Mouse (Mus musculus) heart, embryonic 14.5 days (tissue): ENCODE measurements around the gene Mre11a. TPM values are rescaled to one million over a fixed set of nuclear protein-coding genes. Genes with fewer than 3 reads are reported as not detected.

Experiments
- ATAC-seq: fragments of 200-750 bp; cut with Nextera tagmentation; 2 replicates; pipeline ENCODE4 v1.8.0; 2017; ENCODE audit warnings: low read depth, moderate TSS enrichment; ENCODE audit not compliant: insufficient number of reproducible peaks, insufficient read depth, low FRiP score
- H3K27ac ChIP-seq, 2 experiments: fragments of 200-500 bp in 1 of 2; fragments of 300-500 bp in 1 of 2; sonication (generic) in 1 of 2; replicated peaks in 1 of 2; 2 replicates each; pipeline ENCODE4 v1.5.1; 2012 to 2014; ENCODE audit warnings: low read depth in 2 of 2, low read length in 2 of 2, control low read depth in 1 of 2, mild to moderate bottlenecking in 1 of 2, mixed read lengths in 1 of 2; ENCODE audit not compliant: control insufficient read depth in 1 of 2, insufficient read depth in 1 of 2
- H3K27me3 ChIP-seq: fragments of 300-500 bp; sonication (generic); 2 replicates; pipeline ENCODE4 v1.6.1; 2014; ENCODE audit warnings: mild to moderate bottlenecking, low read length, control low read depth; ENCODE audit not compliant: control insufficient read depth, insufficient read depth
- H3K36me3 ChIP-seq: fragments of 300-500 bp; sonication (generic); 2 replicates; pipeline ENCODE4 v1.6.1; 2014; ENCODE audit warnings: mild to moderate bottlenecking, control low read depth, low read length, mixed read lengths; ENCODE audit not compliant: control insufficient read depth, insufficient read depth
- H3K4me1 ChIP-seq, 2 experiments: fragments of 200-500 bp in 1 of 2; fragments of 300-500 bp in 1 of 2; sonication (generic) in 1 of 2; 2 replicates each; pipeline ENCODE4 v1.6.1; 2012 to 2014; ENCODE audit warnings: low read length in 2 of 2, control low read depth in 1 of 2, mixed read lengths in 1 of 2; ENCODE audit not compliant: control insufficient read depth in 2 of 2, insufficient read depth in 2 of 2
- H3K4me2 ChIP-seq: fragments of 300-500 bp; sonication (generic); 2 replicates; pipeline ENCODE4 v1.6.1; 2014; ENCODE audit warnings: mild to moderate bottlenecking, low read length
- H3K4me3 ChIP-seq, 2 experiments: fragments of 200-500 bp in 1 of 2; fragments of 300-500 bp in 1 of 2; sonication (generic) in 1 of 2; 2 replicates each; pipeline ENCODE4 v1.5.1; 2012 to 2014; ENCODE audit warnings: low read length in 2 of 2, mild to moderate bottlenecking in 2 of 2, control low read depth in 1 of 2, low read depth in 1 of 2, moderate library complexity in 1 of 2; ENCODE audit not compliant: control insufficient read depth in 1 of 2, insufficient read depth in 1 of 2
- H3K9ac ChIP-seq: fragments of 300-500 bp; sonication (generic); 2 replicates; pipeline ENCODE4 v1.6.1; 2014; ENCODE audit warnings: mild to moderate bottlenecking, low read length
- H3K9me3 ChIP-seq: fragments of 300-500 bp; sonication (generic); 2 replicates; pipeline ENCODE4 v1.6.1; 2016; ENCODE audit warnings: low read length, control low read depth; ENCODE audit not compliant: control insufficient read depth
- WGBS: fragments of 180-500 bp; shearing (Covaris S2); extraction: QIAGEN DNeasy Blood & Tissue Kit; methylation state at CpG from one replicate; pipeline ENCODE4 v1.1.7; 2014; 5-methylcytosine and 5-hydroxymethylcytosine counted together
- polyA plus RNA-seq: library from polyadenylated mRNA; unstranded; fragments of >200 nt; fragmentation: Nextera tagmentation; extraction: Ambion mirVana; gene quantifications from 2 replicates; pipeline ENCODE4 v1.2.1, GENCODE M21; 2014

Mre11a gene
- polyA plus RNA-seq, 1 experiment from 2014 or later = 14.7 TPM

GRCm38 (mm10) chr9:14824840-14825239 is 40.4 kb downstream of the Mre11a start:
- Histone ChIP-seq H3K4me2 (no peak overlapping the region), H3K27ac (no peak overlapping the region), H3K27me3 (no peaks in the 10 kb centered on the region), H3K4me1 (no peaks in the 10 kb centered on the region), H3K4me3 (no peak overlapping the region), H3K36me3 (peaks cover 52% of the 10 kb centered on the region), H3K9me3 (no peaks in the 10 kb centered on the region), H3K9ac (no peak overlapping the region)
- WGBS = 88% methylated on average over 5 of the region's 5 CpGs
- no peak for ATAC-seq

DNA sequence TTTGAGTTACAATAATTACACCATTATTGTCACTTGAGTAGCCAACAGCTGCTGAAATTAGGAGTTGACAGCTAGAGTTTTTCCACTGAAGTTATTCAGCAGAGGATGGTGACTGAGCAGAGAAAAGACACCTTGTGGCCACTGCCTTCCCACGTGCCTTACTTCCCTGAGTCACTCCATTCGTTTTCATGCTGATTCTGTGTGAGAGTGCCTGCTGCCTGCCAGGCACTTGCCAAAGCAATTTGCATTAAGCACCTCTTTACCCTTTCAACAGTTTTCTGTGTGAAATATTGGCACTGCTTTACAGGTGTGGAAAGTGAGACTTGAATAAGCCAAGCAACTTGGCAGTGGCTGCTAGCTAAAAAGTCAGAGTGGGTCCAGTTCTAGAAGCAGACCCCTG is 43.4 kb downstream of the Mre11a start:
- H3K27ac ChIP-seq = no peak overlapping the region
- peaks cover 64% of the 10 kb centered on the region for H3K36me3 ChIP-seq
- H3K27me3 ChIP-seq = no peaks in the 10 kb centered on the region
- H3K9me3 ChIP-seq = no peaks in the 10 kb centered on the region
- H3K4me3 ChIP-seq = no peak overlapping the region
- no peak overlapping the region for H3K4me2 ChIP-seq
- WGBS = 42% methylated on average over 2 of the region's 2 CpGs
- ATAC-seq = no peak
- no peak overlapping the region for H3K9ac ChIP-seq
- no peaks in the 10 kb centered on the region for H3K4me1 ChIP-seq

GRCm38 (mm10) chr9:14832046-14832445 is 47.6 kb downstream of the Mre11a start:
- Histone ChIP-seq H3K27ac (no peak overlapping the region), H3K4me1 (no peaks in the 10 kb centered on the region), H3K4me2 (no peak overlapping the region), H3K27me3 (no peaks in the 10 kb centered on the region), H3K9ac (no peak overlapping the region), H3K4me3 (no peak overlapping the region), H3K36me3 (peaks cover 60% of the 10 kb centered on the region), H3K9me3 (no peaks in the 10 kb centered on the region)
- ATAC-seq = no peak
- whole genome bisulfite sequencing = 78% methylated on average over 5 of the region's 5 CpGs

GRCm38 (mm10) chr9:14835335-14836075 is 51.1 kb downstream of the Mre11a start:
- no peaks in the 10 kb centered on the region for H3K9me3 ChIP-seq
- no peak for ATAC-seq
- H3K27ac ChIP-seq = no peak overlapping the region
- H3K4me3 ChIP-seq = no peak overlapping the region
- H3K4me2 ChIP-seq = no peak overlapping the region
- H3K9ac ChIP-seq = no peak overlapping the region
- peaks cover 4 to 5% of the 10 kb centered on the region in 2 experiments; a peak in 2 of 4 replicates for H3K4me1 ChIP-seq
- 76% methylated on average over 6 of the region's 6 CpGs for WGBS
- peaks cover 46% of the 10 kb centered on the region for H3K36me3 ChIP-seq
- no peaks in the 10 kb centered on the region for H3K27me3 ChIP-seq

- Histone ChIP-seq H3K9me3 (no peaks in the 10 kb centered on the region), H3K4me3 (no peak overlapping the region), H3K9ac (no peak overlapping the region), H3K4me2 (peak overlapping the region; percentile 43), H3K27ac (no peak overlapping the region), H3K27me3 (no peaks in the 10 kb centered on the region), H3K36me3 (peaks cover 8% of the 10 kb centered on the region), H3K4me1 (peaks cover 4 to 5% of the 10 kb centered on the region in 2 experiments; a peak in 2 of 4 replicates)
- ATAC-seq = peak; percentile 78; the same call in 1 of the 2 replicates
- 16% methylated on average over 7 of the region's 7 CpGs for WGBS
Measured at GRCm38 (mm10) chr9:14839527-14839926, 55.1 kb downstream of the Mre11a start.

DNA sequence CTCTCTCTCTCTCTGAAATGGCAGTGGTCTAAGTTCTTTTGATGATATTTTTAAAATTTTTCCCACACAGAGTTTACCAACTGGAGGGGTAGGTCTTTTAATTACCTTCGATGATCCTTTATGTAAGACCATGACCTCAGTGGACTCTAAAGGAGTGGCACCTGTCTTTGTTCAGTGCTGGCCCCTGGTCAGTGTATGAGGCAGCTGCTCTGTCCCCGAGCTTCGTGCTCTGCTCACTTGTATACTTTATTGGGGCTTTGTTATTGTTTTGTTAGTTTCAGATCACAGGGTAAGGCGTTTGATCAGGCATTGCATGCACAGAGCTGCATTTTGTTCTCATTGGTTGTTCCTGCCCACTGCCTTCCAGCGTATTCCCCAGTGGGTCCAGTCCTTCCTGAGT is 55.5 kb downstream of the Mre11a start:
- Histone ChIP-seq H3K4me1 (peaks cover 4 to 5% of the 10 kb centered on the region in 2 experiments; a peak in 2 of 4 replicates), H3K36me3 (peaks cover 8% of the 10 kb centered on the region), H3K27me3 (no peaks in the 10 kb centered on the region), H3K9me3 (no peaks in the 10 kb centered on the region), H3K9ac (no peak overlapping the region), H3K27ac (no peak overlapping the region), H3K4me2 (0 out of 2 replicates have a peak overlapping the region, but pooled peaks have one; percentile 43), H3K4me3 (no peak overlapping the region)
- WGBS = 87% methylated on average over 5 of the region's 5 CpGs
- no peak for ATAC-seq

- Histone ChIP-seq H3K36me3 (no peaks in the 10 kb centered on the region), H3K4me1 (peaks cover 4 to 5% of the 10 kb centered on the region in 2 experiments; a peak in 2 of 4 replicates), H3K9me3 (0 out of 2 replicates have a peak, but pooled peaks cover 2% of the 10 kb centered on the region), H3K27me3 (no peaks in the 10 kb centered on the region), H3K4me2 (no peak overlapping the region), H3K27ac (no peak overlapping the region), H3K9ac (no peak overlapping the region), H3K4me3 (no peak overlapping the region)
- no peak for ATAC-seq
- WGBS = 80% methylated on average over 10 of the region's 10 CpGs
Measured at GRCm38 (mm10) chr9:14841878-14842761, 57.7 kb downstream of the Mre11a start.
